Mouse (Mus musculus) R1 (cell line): ENCODE data around the gene Gng13.

ENCODE experiments used
- DNase-seq: peaks from one replicate; pipeline ENCODE4 v3.0.0-alpha.2; 2018; ENCODE audit warnings: low read depth, low spot score

Gene Gng13

GRCm38 (mm10) chr17:25716711-25717637 lies at the start of gene Gng13:
Gene Gng13, plus strand, starts transcription at chr17:25717171.
- DNase-seq = peak; percentile 53

GRCm38 (mm10) chr17:25668481-25669055 lies 48.4 kb upstream of the Gng13 start:
- DNase-seq = no peak

- no peak for DNase-seq
Measured at GRCm38 (mm10) chr17:25672982-25673381, 44.0 kb upstream of the Gng13 start.

- DNase-seq = no peak
Measured at GRCm38 (mm10) chr17:25677969-25678368, 39.0 kb upstream of the Gng13 start.

- peak; percentile 91 for DNase-seq
Measured at GRCm38 (mm10) chr17:25679818-25680217, 37.2 kb upstream of the Gng13 start.

- DNase-seq = no peak
Measured at GRCm38 (mm10) chr17:25681636-25682035, 35.3 kb upstream of the Gng13 start.

GRCm38 (mm10) chr17:25686323-25686722 lies 30.6 kb upstream of the Gng13 start:
- no peak for DNase-seq

GRCm38 (mm10) chr17:25688922-25689321 lies 28.0 kb upstream of the Gng13 start:
- no peak for DNase-seq

- DNase-seq = no peak
Measured at GRCm38 (mm10) chr17:25696263-25696662, 20.7 kb upstream of the Gng13 start.

GRCm38 (mm10) chr17:25698446-25698845 lies 18.5 kb upstream of the Gng13 start:
- DNase-seq = peak; percentile 83

- peak; percentile 75 for DNase-seq
Measured at GRCm38 (mm10) chr17:25700863-25701496, 16.0 kb upstream of the Gng13 start.

GRCm38 (mm10) chr17:25709994-25710393 lies 7.0 kb upstream of the Gng13 start:
- DNase-seq = no peak

GRCm38 (mm10) chr17:25711136-25711535 lies 5.8 kb upstream of the Gng13 start:
- no peak for DNase-seq

- no peak for DNase-seq
Measured at GRCm38 (mm10) chr17:25715627-25716026, 1.3 kb upstream of the Gng13 start.

- DNase-seq = no peak
Measured at GRCm38 (mm10) chr17:25716130-25716529, 841 bp upstream of the Gng13 start.

- DNase-seq = peak; percentile 56
Measured at GRCm38 (mm10) chr17:25717691-25718090, 720 bp downstream of the Gng13 start.

GRCm38 (mm10) chr17:25721476-25721875 lies 4.5 kb downstream of the Gng13 start:
- DNase-seq = no peak

- DNase-seq = no peak
Measured at GRCm38 (mm10) chr17:25723470-25723869, 6.5 kb downstream of the Gng13 start.

GRCm38 (mm10) chr17:25723919-25724318 lies 6.9 kb downstream of the Gng13 start:
- peak; percentile 80 for DNase-seq

- DNase-seq = no peak
Measured at GRCm38 (mm10) chr17:25725264-25725663, 8.3 kb downstream of the Gng13 start.

GRCm38 (mm10) chr17:25727265-25728008 lies 10.5 kb downstream of the Gng13 start, which contains the start of the genes Chtf18 and Rpusd1:
Gene Chtf18, minus strand, starts transcription at chr17:25727419.
Gene Rpusd1, plus strand, starts transcription at chr17:25727670.
- peak; percentile 100 for DNase-seq

- DNase-seq = no peak
Measured at GRCm38 (mm10) chr17:25728009-25728270, 11.0 kb downstream of the Gng13 start.
